Mouse (Mus musculus) kidney, postnatal 25 days (tissue): ENCODE data around the gene Armcx6.
A peak's percentile ranks its signal among the peaks of the same experiment; 100 is the strongest.
"Not testable (repeated sequence)": the region's sequence is repeated elsewhere in the genome, so short reads cannot be mapped to it uniquely, and the experiment has no call there.

Experiments used
- DNase-seq, 2 experiments: peaks; one replicate each; pipeline ENCODE4 v3.0.0; 2021; ENCODE audit warnings: mixed read lengths in 2 of 2

Armcx6 gene

GRCm38 (mm10) chrX:134750764-134751592, at the start of gene Armcx6:
TSS of gene Armcx6 (minus strand) at chrX:134751417.
- DNase-seq: peak; percentile 75 to 83

- DNase-seq: no peak
These were observed 36.5 kb upstream of the Armcx6 start for GRCm38 (mm10) chrX:134787728-134788127.

DNA sequence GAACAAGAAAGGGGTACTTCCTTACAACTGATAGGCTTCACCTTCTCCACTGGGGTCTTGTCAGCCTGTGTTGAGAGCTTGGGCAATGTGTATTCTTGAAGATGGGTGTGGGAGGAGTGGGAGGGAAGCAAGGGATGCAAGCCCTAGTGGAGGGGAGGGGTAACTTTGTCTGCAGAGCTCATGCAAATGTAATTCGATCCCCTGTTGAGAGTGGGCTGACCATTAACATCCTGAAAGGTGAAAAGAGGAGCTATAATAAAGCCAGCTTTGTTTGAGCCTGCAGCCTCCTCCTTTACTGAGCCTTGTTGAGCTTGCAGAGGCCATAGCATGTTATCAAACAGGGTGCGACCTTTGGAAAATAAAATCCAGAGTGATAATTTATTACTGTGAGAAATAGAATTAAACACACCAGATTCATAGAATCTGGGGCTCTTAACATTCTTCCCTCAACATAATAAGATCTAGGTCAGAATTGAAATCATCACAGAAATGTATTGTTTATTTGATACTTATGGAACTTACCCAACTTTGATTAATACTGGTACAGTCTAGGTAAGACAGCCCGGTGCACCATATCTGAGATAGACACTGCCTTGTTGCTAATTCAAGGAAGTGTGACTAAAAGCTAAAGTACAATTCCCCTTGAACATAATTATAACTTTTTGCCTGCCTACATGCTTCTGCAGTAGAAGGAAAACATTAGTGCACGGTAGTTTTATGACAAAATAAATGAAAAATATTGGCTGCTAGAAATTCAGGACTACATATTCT, 12.4 kb upstream of the Armcx6 start:
- DNase-seq: not testable (repeated sequence)

GRCm38 (mm10) chrX:134757293-134757995, 6.2 kb upstream of the Armcx6 start:
- DNase-seq: peak in 1 of 2 experiments; percentile 31

GRCm38 (mm10) chrX:134756434-134757292, 5.4 kb upstream of the Armcx6 start, which contains the start of gene Armcx3:
TSS of gene Armcx3 (plus strand) at chrX:134756595.
- peak; percentile 68 to 81 for DNase-seq

DNA sequence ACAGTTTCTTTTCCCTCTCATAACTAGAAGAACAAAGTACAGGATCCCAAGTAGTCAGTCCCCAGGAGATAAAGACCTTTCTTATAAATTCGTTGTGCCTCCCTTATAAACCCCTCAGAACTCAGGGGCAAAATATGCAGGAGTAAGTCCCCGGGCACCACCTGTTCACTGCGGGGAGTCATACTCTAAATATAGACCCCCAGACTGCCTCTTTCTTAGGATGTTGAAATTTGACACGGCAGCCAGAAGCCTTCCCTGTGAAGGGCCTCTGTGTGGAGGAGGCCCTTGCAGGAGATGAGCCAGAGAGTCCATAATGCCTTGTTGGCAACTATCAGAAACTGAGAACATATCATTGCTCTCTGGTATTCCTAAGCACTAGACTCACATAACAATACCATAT, 1.4 kb upstream of the Armcx6 start:
- DNase-seq: no peak

GRCm38 (mm10) chrX:134751910-134752309, 693 bp upstream of the Armcx6 start:
- DNase-seq: no peak

DNA sequence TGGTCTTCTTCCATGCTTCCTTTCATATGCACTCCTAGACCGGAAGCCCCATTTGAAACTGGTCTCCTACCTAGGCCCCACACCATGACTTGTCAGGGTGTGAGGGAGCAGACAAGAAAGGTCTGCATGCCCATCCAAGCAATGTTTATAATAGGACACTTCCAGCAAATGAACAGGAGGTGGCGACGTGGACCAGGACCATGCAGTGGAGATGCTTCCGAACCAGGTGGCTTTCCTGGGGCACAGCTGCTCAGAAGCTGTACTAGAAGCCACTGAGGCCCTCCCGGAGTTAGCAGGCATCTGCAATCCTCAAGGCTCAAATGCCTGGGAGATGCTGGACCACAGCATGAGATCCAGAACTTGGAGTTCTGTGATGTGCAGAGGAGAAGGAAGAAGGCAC, 4.8 kb downstream of the Armcx6 start:
- DNase-seq: peak; percentile 36 to 40

- DNase-seq: no peak
These were observed 9.4 kb downstream of the Armcx6 start for GRCm38 (mm10) chrX:134741862-134742261.

DNA sequence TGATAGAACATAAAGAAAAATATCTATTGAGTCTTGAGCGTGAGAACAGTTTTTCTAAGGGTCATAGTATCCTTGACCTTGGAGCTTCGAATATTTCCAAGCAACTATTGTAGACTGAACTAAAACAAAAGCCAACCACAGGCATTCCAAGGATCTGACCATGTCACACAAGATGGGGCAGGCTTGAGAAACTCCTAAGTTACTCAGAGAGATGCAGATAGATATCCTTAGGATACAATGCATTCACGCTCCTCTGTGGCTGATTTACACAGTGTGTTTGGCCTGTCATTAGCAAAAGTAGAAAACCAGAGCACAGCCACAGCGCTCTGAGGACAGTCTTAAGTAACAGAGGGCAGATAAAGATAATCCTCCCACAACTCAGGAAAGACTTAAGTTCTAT, 12.1 kb downstream of the Armcx6 start:
- DNase-seq: no peak

DNA sequence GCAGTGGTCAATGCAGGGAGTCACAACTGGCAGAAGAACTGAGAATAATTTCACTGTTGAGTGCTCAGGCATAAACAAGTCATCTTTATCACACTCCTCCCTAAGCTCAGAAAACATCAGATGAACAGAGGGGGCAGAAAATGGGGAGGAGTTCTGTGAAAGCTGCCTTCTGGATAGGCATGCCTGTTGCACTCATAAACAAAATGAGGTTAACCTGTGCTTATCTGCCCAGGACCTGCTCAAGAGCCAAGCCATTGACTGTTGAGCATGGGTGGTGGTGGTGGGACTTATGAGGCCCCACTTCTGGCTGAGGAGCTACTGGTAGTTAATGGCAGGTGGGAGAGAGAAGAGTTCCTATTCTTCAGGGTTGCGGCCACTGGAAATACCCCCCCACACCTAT, 13.4 kb downstream of the Armcx6 start:
- DNase-seq: no peak

- peak in 1 of 2 experiments; percentile 16 for DNase-seq
These were observed 21.4 kb downstream of the Armcx6 start for GRCm38 (mm10) chrX:134729778-134730177.

DNA sequence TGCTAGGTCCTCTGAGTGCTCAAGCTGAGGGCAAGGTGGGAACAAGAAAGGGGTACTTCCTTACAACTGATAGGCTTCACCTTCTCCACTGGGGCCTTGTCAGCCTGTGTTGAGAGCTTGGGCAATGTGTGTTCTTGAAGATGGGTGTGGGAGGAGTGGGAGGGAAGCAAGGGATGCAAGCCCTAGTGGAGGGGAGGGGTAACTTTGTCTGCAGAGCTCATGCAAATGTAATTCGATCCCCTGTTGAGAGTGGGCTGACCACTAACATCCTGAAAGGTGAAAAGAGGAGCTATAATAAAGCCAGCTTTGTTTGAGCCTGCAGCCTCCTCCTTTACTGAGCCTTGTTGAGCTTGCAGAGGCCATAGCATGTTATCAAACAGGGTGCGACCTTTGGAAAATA, 27.5 kb downstream of the Armcx6 start:
- not testable (repeated sequence) for DNase-seq

- peak; percentile 50 to 66 for DNase-seq
These were observed 32.7 kb downstream of the Armcx6 start for GRCm38 (mm10) chrX:134718524-134718923.

GRCm38 (mm10) chrX:134717752-134718308, 33.4 kb downstream of the Armcx6 start, which contains the start of gene Armcx1:
TSS of gene Armcx1 (plus strand) at chrX:134717963.
- peak; percentile 56 to 71 for DNase-seq

DNA sequence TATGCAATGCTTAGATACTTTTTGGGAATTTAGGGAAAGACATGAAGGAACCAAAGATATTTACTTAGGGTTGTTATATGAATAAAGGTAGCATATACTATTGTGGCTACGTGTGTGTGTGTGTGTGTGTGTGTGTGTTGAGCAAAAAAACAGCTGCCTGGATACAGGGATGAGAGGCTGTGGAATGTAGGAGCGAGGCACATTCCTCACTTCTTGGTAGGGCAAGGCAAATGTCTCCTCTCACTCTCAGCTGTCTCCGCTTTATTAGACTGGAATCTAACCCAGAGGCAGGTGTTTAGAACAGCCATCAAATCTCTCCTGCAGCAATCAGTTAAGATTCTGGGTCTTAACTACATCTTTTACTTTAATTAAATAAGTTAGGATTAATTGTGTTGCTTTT, 34.4 kb downstream of the Armcx6 start:
- DNase-seq: no peak
